Mouse (Mus musculus) CH12.LX (cell line): ENCODE results near the gene Ccn1.

ENCODE experiments used
- BHLHE40 ChIP-seq: IDR thresholded peaks from 2 replicates; pipeline ENCODE4 v1.6.1; 2011; ENCODE audit warnings: mild to moderate bottlenecking, low read depth, low read length, improper control_type of control experiment
- CHD2 ChIP-seq: IDR thresholded peaks from 2 replicates; pipeline ENCODE4 v1.6.1; 2011; ENCODE audit warnings: low read length, improper control_type of control experiment
- CTCF ChIP-seq, 2 experiments: IDR thresholded peaks in 1 of 2; conservative IDR thresholded peaks in 1 of 2; 2 replicates each; pipeline ENCODE4 v1.5.1; 2011 to 2012; ENCODE audit warnings: low read depth in 2 of 2, low read length in 2 of 2, improper control_type of control experiment in 1 of 2, inconsistent platforms in 1 of 2, mild to moderate bottlenecking in 1 of 2, moderate library complexity in 1 of 2
- E2F4 ChIP-seq: IDR thresholded peaks from 2 replicates; pipeline ENCODE4 v1.6.1; 2011; ENCODE audit warnings: low read depth, low read length, improper control_type of control experiment; ENCODE audit not compliant: insufficient replicate concordance
- HCFC1 ChIP-seq: IDR thresholded peaks from 2 replicates; pipeline ENCODE4 v1.6.1; 2012; ENCODE audit warnings: low read depth, mild to moderate bottlenecking, inconsistent platforms, low read length, improper control_type of control experiment
- MAX ChIP-seq: IDR thresholded peaks from 2 replicates; pipeline ENCODE4 v1.6.1; 2011; ENCODE audit warnings: low read length, improper control_type of control experiment
- MAZ ChIP-seq: IDR thresholded peaks from 2 replicates; pipeline ENCODE4 v1.6.1; 2012; ENCODE audit warnings: low read depth, mild to moderate bottlenecking, inconsistent platforms, low read length, improper control_type of control experiment, moderate library complexity
- MYC ChIP-seq: IDR thresholded peaks from 2 replicates; pipeline ENCODE4 v1.6.1; 2011; ENCODE audit warnings: low read depth, mild to moderate bottlenecking, improper control_type of control experiment, low read length
- NRF1 ChIP-seq: IDR thresholded peaks from 2 replicates; pipeline ENCODE4 v1.6.1; 2014; ENCODE audit warnings: low read depth, mild to moderate bottlenecking, inconsistent platforms, low read length, improper control_type of control experiment, moderate library complexity
- POLR2A ChIP-seq: IDR thresholded peaks from 2 replicates; pipeline ENCODE4 v1.6.1; 2011; ENCODE audit warnings: low read depth, mild to moderate bottlenecking, improper control_type of control experiment, low read length
- POLR2AphosphoS2 ChIP-seq: IDR thresholded peaks from 2 replicates; pipeline ENCODE4 v1.6.1; 2011; ENCODE audit warnings: low read depth, low read length, improper control_type of control experiment
- SIN3A ChIP-seq: IDR thresholded peaks from 2 replicates; pipeline ENCODE4 v1.6.1; 2012; ENCODE audit warnings: low read length, improper control_type of control experiment, inconsistent platforms
- USF1 ChIP-seq: IDR thresholded peaks from 2 replicates; pipeline ENCODE4 v1.6.1; 2014; ENCODE audit warnings: low read depth, mild to moderate bottlenecking, inconsistent platforms, low read length, improper control_type of control experiment

DNA sequence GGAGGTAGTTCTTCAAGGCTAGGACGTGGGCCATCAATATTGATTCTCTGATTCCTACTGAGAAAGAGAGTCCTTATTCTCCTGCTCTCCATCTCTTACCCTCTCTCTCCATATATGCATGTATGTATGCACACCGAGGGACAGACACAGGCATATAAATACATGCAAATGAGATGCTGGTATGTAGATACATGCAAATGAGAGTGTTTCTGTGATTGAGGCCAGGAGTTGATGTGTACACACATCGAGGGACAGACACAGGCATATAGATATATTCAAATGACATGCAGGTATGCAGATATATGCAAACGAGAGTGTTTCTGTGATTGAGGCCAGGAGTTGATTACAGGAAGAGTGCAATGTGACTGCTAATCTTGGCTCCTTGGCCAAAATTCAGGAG lies 9.6 kb downstream of the Ccn1 start:
- TF ChIP-seq CTCF (conservative IDR thresholded peaks at IDR 0.05 in 1 of 2, IDR thresholded peaks at IDR 0.05 in 1 of 2; ENCODE audit: low read depth in 2 of 2, low read length in 2 of 2) (no peak), E2F4 (no peak), MAX (no peak), CHD2 (no peak), MAZ (no peak), POLR2AphosphoS2 (no peak), POLR2A (no peak), USF1 (no peak), BHLHE40 (no peak), NRF1 (no peak), MYC (no peak), SIN3A (no peak), HCFC1 (no peak)
